Comparison of ENCODE assay signal across 8 mouse cellular contexts in the genomic region with DNA sequence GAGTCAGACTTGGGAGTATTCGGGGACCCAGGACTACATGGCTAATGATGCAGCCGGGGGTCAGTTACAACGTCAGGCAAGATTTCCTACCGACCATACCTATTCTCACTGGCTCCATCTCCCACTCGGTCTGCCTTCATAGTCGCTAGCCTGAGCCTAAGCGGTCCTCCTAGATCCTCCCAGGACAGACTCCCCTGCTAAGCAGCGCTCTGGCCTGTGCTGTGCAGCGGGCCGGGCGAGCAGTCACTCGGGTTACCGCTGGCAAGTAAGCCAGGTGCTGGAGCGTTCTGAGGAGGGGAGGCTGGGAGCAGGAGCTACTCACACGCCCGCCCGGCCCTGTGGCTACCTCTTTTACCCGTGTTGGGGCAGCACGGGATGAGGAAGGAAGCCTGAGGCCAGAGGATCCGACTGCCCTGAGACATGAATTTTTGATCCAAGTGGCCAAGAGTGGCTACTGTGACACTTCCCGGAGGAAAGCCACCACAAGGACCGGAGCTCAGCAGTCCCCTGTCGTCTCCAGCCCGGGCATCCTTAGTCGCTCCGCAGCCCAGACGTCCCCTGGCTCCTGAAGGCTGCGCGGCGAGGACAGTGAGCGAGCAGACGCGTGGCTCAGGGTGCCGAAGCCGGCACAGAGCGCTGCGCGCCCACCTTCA. TPM values are rescaled to one million over a fixed set of nuclear protein-coding genes. Genes with fewer than 3 reads are reported as not detected.
A peak's percentile ranks its signal among the peaks of the same experiment; 100 is the strongest.
DNase-seq lines count a peak whose midpoint lies in the region; ATAC-seq lines count a peak whose summit lies in the region.

No protein-coding gene starts in this region.

- H3K36me3 ChIP-seq in heart, embryonic 14.5 days (ENCODE audit: control insufficient read depth, insufficient read depth, low read length): no peaks in the 10 kb centered on the region
- H3K36me3 ChIP-seq in forebrain, embryonic 15.5 days: no peaks in the 10 kb centered on the region
- no peaks in the 10 kb centered on the region for H3K36me3 ChIP-seq in midbrain, embryonic 11.5 days (ENCODE audit: control insufficient read depth, insufficient read depth, low read length)

- peaks cover 100% of the 10 kb centered on the region for H3K27me3 ChIP-seq in heart, embryonic 14.5 days (ENCODE audit: control insufficient read depth, insufficient read depth, low read length)
- peaks cover 87% of the 10 kb centered on the region for H3K27me3 ChIP-seq in forebrain, embryonic 15.5 days
- H3K27me3 ChIP-seq in midbrain, embryonic 11.5 days (ENCODE audit: control insufficient read depth, insufficient read depth, low read length): peaks cover 87% of the 10 kb centered on the region

- no peak overlapping the region for H3K9ac ChIP-seq in heart, embryonic 14.5 days (ENCODE audit: low read length)
- peak overlapping the region; percentile 42 for H3K9ac ChIP-seq in forebrain, embryonic 15.5 days (replicated peaks)
- H3K9ac ChIP-seq in midbrain, embryonic 11.5 days (ENCODE audit: low read length): no peak overlapping the region

- DNase-seq in heart, postnatal 25 days (ENCODE audit: low spot score): no peak
- DNase-seq in R1 (ENCODE audit: low read depth, low spot score): peak; percentile 55
- peak; percentile 93 for DNase-seq in midbrain, embryonic 11.5 days (ENCODE audit: low spot score, missing footprints)
- DNase-seq in spleen, postnatal 36 days (ENCODE audit: low spot score in 2 of 2): no peak
- no peak for DNase-seq in thymus, postnatal 25 days
- no peak for DNase-seq in kidney, adult 18-20 months

- H3K9me3 ChIP-seq in heart, embryonic 14.5 days (ENCODE audit: control insufficient read depth, low read length): no peaks in the 10 kb centered on the region
- H3K9me3 ChIP-seq in forebrain, embryonic 15.5 days: no peaks in the 10 kb centered on the region
- H3K9me3 ChIP-seq in midbrain, embryonic 11.5 days (ENCODE audit: control insufficient read depth, low read length): no peaks in the 10 kb centered on the region

- peak overlapping the region; percentile 68 for H3K4me2 ChIP-seq in heart, embryonic 14.5 days (ENCODE audit: low read length)
- peak overlapping the region; percentile 71 for H3K4me2 ChIP-seq in forebrain, embryonic 15.5 days (replicated peaks)
- peak overlapping the region; percentile 58 for H3K4me2 ChIP-seq in midbrain, embryonic 11.5 days

- WGBS in heart, embryonic 14.5 days: 2% methylated on average over 38 of the region's 38 CpGs
- under 1% methylated on average over 38 of the region's 38 CpGs for WGBS in forebrain, embryonic 15.5 days
- WGBS in midbrain, embryonic 11.5 days: 1% methylated on average over 38 of the region's 38 CpGs

- ATAC-seq in heart, embryonic 14.5 days (ENCODE audit: insufficient number of reproducible peaks, insufficient read depth, low FRiP score, low read depth): no peak
- ATAC-seq in forebrain, embryonic 15.5 days (replicated peaks): no peak; the same call in 1 of the 2 replicates
- no peak for ATAC-seq in midbrain, embryonic 11.5 days (ENCODE audit: low FRiP score)

- H3K4me1 ChIP-seq in heart, embryonic 14.5 days (ENCODE audit: control insufficient read depth in 2 of 2, insufficient read depth in 2 of 2, low read length in 2 of 2): peaks cover 3 to 25% of the 10 kb centered on the region in 2 experiments; a peak in 3 of 4 replicates
- H3K4me1 ChIP-seq in forebrain, embryonic 15.5 days: peaks cover 58% of the 10 kb centered on the region
- H3K4me1 ChIP-seq in midbrain, embryonic 11.5 days (ENCODE audit: control insufficient read depth, insufficient read depth, low read length): peaks cover 14% of the 10 kb centered on the region

- no peak overlapping the region for H3K27ac ChIP-seq in heart, embryonic 14.5 days (replicated peaks in 1 of 2; ENCODE audit: control insufficient read depth in 1 of 2, insufficient read depth in 1 of 2, low read depth in 2 of 2, low read length in 2 of 2)
- H3K27ac ChIP-seq in forebrain, embryonic 15.5 days (replicated peaks): peak overlapping the region; percentile 65
- no peak overlapping the region for H3K27ac ChIP-seq in midbrain, embryonic 11.5 days (ENCODE audit: low read depth, low read length)

- intact Hi-C loops in heart, postnatal 25 days (cut with DNase I): no loop called here

- H3K4me3 ChIP-seq in heart, embryonic 14.5 days (ENCODE audit: control insufficient read depth in 1 of 2, insufficient read depth in 1 of 2, low read depth in 1 of 2, low read length in 2 of 2): peak overlapping the region; percentile 26 to 41; a peak in 3 of 4 replicates
- H3K4me3 ChIP-seq in forebrain, embryonic 15.5 days: peak overlapping the region; percentile 41
- peak overlapping the region; percentile 28 for H3K4me3 ChIP-seq in midbrain, embryonic 11.5 days (ENCODE audit: low read depth, low read length)

RNA-seq across cellular contexts. Expression of gene Bcan, which starts 0.7 kb away (rescaled TPM):
- polyA plus RNA-seq in heart, embryonic 14.5 days (2014; fragmentation: Nextera tagmentation; extraction: Ambion mirVana): 0.31 TPM in 1 of 2 replicates, not detected in the other
- under 1 TPM; 0.14 to 0.26 TPM for total RNA-seq in heart, postnatal 25 days (2021)
- polyA plus RNA-seq in forebrain, embryonic 15.5 days (2015; fragmentation: Nextera tagmentation; extraction: Ambion mirVana): 26.6 and 27.2 TPM in 2 replicates
- polyA plus RNA-seq in midbrain, embryonic 11.5 days (2014; fragmentation: Nextera tagmentation; extraction: Ambion mirVana): 0.37 and 0.44 TPM in 2 replicates

RNA-seq across cellular contexts. Expression of gene Hapln2, which starts 28.0 kb away (rescaled TPM):
- polyA plus RNA-seq in heart, embryonic 14.5 days (2014; fragmentation: Nextera tagmentation; extraction: Ambion mirVana): 0.58 TPM in 1 of 2 replicates, not detected in the other
- not detected for total RNA-seq in heart, postnatal 25 days (2021)
- polyA plus RNA-seq in forebrain, embryonic 15.5 days (2015; fragmentation: Nextera tagmentation; extraction: Ambion mirVana): 0.43 and 0.89 TPM in 2 replicates
- 0.11 TPM in 1 of 2 replicates, not detected in the other for polyA plus RNA-seq in midbrain, embryonic 11.5 days (2014; fragmentation: Nextera tagmentation; extraction: Ambion mirVana)

RNA-seq across cellular contexts. Expression of gene Nes, which starts 28.5 kb away (rescaled TPM):
- 9.8 and 10.7 TPM in 2 replicates for polyA plus RNA-seq in heart, embryonic 14.5 days (2014; fragmentation: Nextera tagmentation; extraction: Ambion mirVana)
- 10 to 100 TPM; 20.9 to 25.1 TPM for total RNA-seq in heart, postnatal 25 days (2021)
- 50.0 and 56.7 TPM in 2 replicates for polyA plus RNA-seq in forebrain, embryonic 15.5 days (2015; fragmentation: Nextera tagmentation; extraction: Ambion mirVana)
- polyA plus RNA-seq in midbrain, embryonic 11.5 days (2014; fragmentation: Nextera tagmentation; extraction: Ambion mirVana): 70.3 and 85.4 TPM in 2 replicates

RNA-seq across cellular contexts. Expression of gene Gpatch4, which starts 43.5 kb away (rescaled TPM):
- polyA plus RNA-seq in heart, embryonic 14.5 days (2014; fragmentation: Nextera tagmentation; extraction: Ambion mirVana): 14.7 and 16.7 TPM in 2 replicates
- 10 to 100 TPM in 1 of 2 experiments, 1 to 10 TPM in 1; 7.8 to 10.2 TPM for total RNA-seq in heart, postnatal 25 days (2021)
- 29.7 and 31.1 TPM in 2 replicates for polyA plus RNA-seq in forebrain, embryonic 15.5 days (2015; fragmentation: Nextera tagmentation; extraction: Ambion mirVana)
- 31.8 and 32.9 TPM in 2 replicates for polyA plus RNA-seq in midbrain, embryonic 11.5 days (2014; fragmentation: Nextera tagmentation; extraction: Ambion mirVana)

RNA-seq across cellular contexts. Expression of gene Crabp2, which starts 50.9 kb away (rescaled TPM):
- 1.6 and 2.4 TPM in 2 replicates for polyA plus RNA-seq in heart, embryonic 14.5 days (2014; fragmentation: Nextera tagmentation; extraction: Ambion mirVana)
- not detected for total RNA-seq in heart, postnatal 25 days (2021)
- polyA plus RNA-seq in forebrain, embryonic 15.5 days (2015; fragmentation: Nextera tagmentation; extraction: Ambion mirVana): 14.9 and 18.4 TPM in 2 replicates
- polyA plus RNA-seq in midbrain, embryonic 11.5 days (2014; fragmentation: Nextera tagmentation; extraction: Ambion mirVana): 539 and 540 TPM in 2 replicates

Comparison
In these comparisons a context has a peak if more than half of its experiments do, and no peak if none do; other contexts are left out.
1. DNase-seq: peak in R1 (single experiment) and midbrain, embryonic 11.5 days (single experiment); none in heart, postnatal 25 days (single experiment), spleen, postnatal 36 days (0 of 2), thymus, postnatal 25 days (single experiment) and kidney, adult 18-20 months (single experiment).
2. RNA of gene Bcan, which starts 0.7 kb away (polyA plus RNA-seq): 26.6 to 27.2 TPM in forebrain, embryonic 15.5 days; 0.37 to 0.44 TPM in midbrain, embryonic 11.5 days and 0.31 TPM in heart, embryonic 14.5 days; every median in the first group is over 10 times any median in the second.
3. Peak in every context shown above with its lines, with median percentiles within 50 percentile points of each other: H3K4me2 ChIP-seq and H3K4me3 ChIP-seq.